Mouse (Mus musculus): ENCODE data around the gene Upk3bl. TPM values are rescaled to one million over a fixed set of nuclear protein-coding genes. Genes with fewer than 3 reads are reported as not detected.
"Not testable (repeated sequence)": the region's sequence is repeated elsewhere in the genome, so short reads cannot be mapped to it uniquely, and the experiment has no call there.

Upk3bl gene
- total RNA-seq, 2 experiments from 2014 or later: not detected

GRCm38 (mm10) chr5:136077001-136077550 lies 22.8 kb downstream of the Upk3bl start:
- DNase-seq (ENCODE audit: extremely low spot score in 1 of 2, low spot score in 2 of 2): no peak
- intact Hi-C loops (cut with DNase I): no loop called here

- intact Hi-C loops (cut with DNase I): no loop called here
These were observed 23.8 kb downstream of the Upk3bl start for GRCm38 (mm10) chr5:136078136-136078535.

GRCm38 (mm10) chr5:136082345-136082744 lies 28.1 kb downstream of the Upk3bl start:
- intact Hi-C loops (cut with DNase I): no loop called here
- DNase-seq (ENCODE audit: extremely low spot score in 1 of 2, low spot score in 2 of 2): no peak

More at GRCm38 (mm10) chr5:136078136-136078535, 23.8 kb downstream of the Upk3bl start:
- no peak for DNase-seq (ENCODE audit: extremely low spot score in 1 of 2, low spot score in 2 of 2)

- DNase-seq (ENCODE audit: extremely low spot score in 1 of 2, low spot score in 2 of 2): peak; percentile 91 to 96
- intact Hi-C loops (cut with DNase I): no loop called here
These were observed 29.4 kb downstream of the Upk3bl start, which contains the start of gene Rasa4 for GRCm38 (mm10) chr5:136083669-136084107. Gene Rasa4, plus strand, starts transcription at chr5:136083916.

- intact Hi-C loops (cut with DNase I): no loop called here
- DNase-seq (ENCODE audit: extremely low spot score in 1 of 2, low spot score in 2 of 2): no peak
These were observed 30.0 kb downstream of the Upk3bl start for GRCm38 (mm10) chr5:136084144-136084881.

- intact Hi-C loops (cut with DNase I): no loop called here
These were observed 30.8 kb downstream of the Upk3bl start for GRCm38 (mm10) chr5:136084891-136085651.

GRCm38 (mm10) chr5:136086290-136086689 lies 32.0 kb downstream of the Upk3bl start:
- DNase-seq (ENCODE audit: extremely low spot score in 1 of 2, low spot score in 2 of 2): no peak

More at GRCm38 (mm10) chr5:136084891-136085651, 30.8 kb downstream of the Upk3bl start:
- peak in 1 of 2 experiments; percentile 49 for DNase-seq (ENCODE audit: extremely low spot score in 1 of 2, low spot score in 2 of 2)

GRCm38 (mm10) chr5:136088821-136089575 lies 34.7 kb downstream of the Upk3bl start:
- intact Hi-C loops (cut with DNase I): no loop called here
- DNase-seq (ENCODE audit: extremely low spot score in 1 of 2, low spot score in 2 of 2): no peak

More at GRCm38 (mm10) chr5:136086290-136086689, 32.0 kb downstream of the Upk3bl start:
- intact Hi-C loops (cut with DNase I): no loop called here

GRCm38 (mm10) chr5:136091927-136092326 lies 37.6 kb downstream of the Upk3bl start:
- intact Hi-C loops (cut with DNase I): no loop called here
- no peak for DNase-seq (ENCODE audit: extremely low spot score in 1 of 2, low spot score in 2 of 2)

- intact Hi-C loops (cut with DNase I): no loop called here
- DNase-seq (ENCODE audit: extremely low spot score in 1 of 2, low spot score in 2 of 2): no peak
These were observed 40.1 kb downstream of the Upk3bl start for GRCm38 (mm10) chr5:136094249-136095010.

GRCm38 (mm10) chr5:136095089-136095488 lies 40.8 kb downstream of the Upk3bl start:
- DNase-seq (ENCODE audit: extremely low spot score in 1 of 2, low spot score in 2 of 2): no peak
- intact Hi-C loops (cut with DNase I): no loop called here

GRCm38 (mm10) chr5:136098536-136098935 lies 44.2 kb downstream of the Upk3bl start:
- intact Hi-C loops (cut with DNase I): no loop called here
- DNase-seq (ENCODE audit: extremely low spot score in 1 of 2, low spot score in 2 of 2): no peak

- intact Hi-C loops (cut with DNase I): no loop called here
- peak; percentile 62 to 85 for DNase-seq (ENCODE audit: extremely low spot score in 1 of 2, low spot score in 2 of 2)
These were observed 48.0 kb downstream of the Upk3bl start for GRCm38 (mm10) chr5:136102099-136102820.

- DNase-seq (ENCODE audit: extremely low spot score in 1 of 2, low spot score in 2 of 2): no peak
These were observed 50.2 kb downstream of the Upk3bl start for GRCm38 (mm10) chr5:136104511-136104910.

GRCm38 (mm10) chr5:136108486-136108885 lies 54.2 kb downstream of the Upk3bl start:
- DNase-seq (ENCODE audit: extremely low spot score in 1 of 2, low spot score in 2 of 2): no peak
- intact Hi-C loops (cut with DNase I): no loop called here

More at GRCm38 (mm10) chr5:136104511-136104910, 50.2 kb downstream of the Upk3bl start:
- intact Hi-C loops (cut with DNase I): no loop called here

GRCm38 (mm10) chr5:136109042-136109441 lies 54.8 kb downstream of the Upk3bl start:
- no peak for DNase-seq (ENCODE audit: extremely low spot score in 1 of 2, low spot score in 2 of 2)
- intact Hi-C loops (cut with DNase I): no loop called here

GRCm38 (mm10) chr5:136113546-136113945 lies 59.3 kb downstream of the Upk3bl start:
- intact Hi-C loops (cut with DNase I); DNase-seq (ENCODE audit: extremely low spot score in 1 of 2, low spot score in 2 of 2): not testable (repeated sequence)

All from left cerebral cortex, postnatal 10 days (tissue).